Mouse (Mus musculus) Patski (cell line): ENCODE measurements around the gene Dab1. TPM values are rescaled to one million over a fixed set of nuclear protein-coding genes. Genes with fewer than 3 reads are reported as not detected.

Source experiments
- ATAC-seq: fragments of 100-300 bp; one replicate; pipeline ENCODE4 v1.8.0; 2021
- CTCF ChIA-PET: fragments of 350-600 bp; sonication (Branson Sonifier 250); formaldehyde crosslinking; loops from one replicate; lab custom pipeline; 2022; ENCODE audit warnings: inconsistent platforms; lab: Charles Lee
- POLR2A ChIA-PET: fragments of 350-600 bp; sonication (Branson Sonifier 250); formaldehyde crosslinking; loops from one replicate; lab custom pipeline; 2022; ENCODE audit warnings: antibody characterized with exemption, inconsistent platforms; lab: Charles Lee
- DNase-seq: peaks from one replicate; pipeline ENCODE4 v3.0.0-alpha.2; 2011; ENCODE audit warnings: low read depth, low spot score
- H3K27me3 ChIP-seq: fragments of 371-371 bp; one replicate; pipeline ENCODE4 v1.5.1; 2021
- CTCF ChIP-seq: fragments of 100-300 bp; IDR thresholded peaks from one replicate; pipeline ENCODE4 v1.5.1; 2021
- in situ Hi-C: fragments of 300-500 bp; cut with MboI; formaldehyde crosslinking; loops from 3 replicates; pipeline ENCODE4 v1.11.1; 2018; ENCODE audit warnings: low pct_unique_long_range_greater_than_20kb, mixed read lengths
- polyA plus RNA-seq: library from polyadenylated mRNA; unstranded; gene quantifications from one replicate; pipeline ENCODE4 v1.2.3, GENCODE M21; 2021

Gene Dab1
- polyA plus RNA-seq, 1 experiment from 2014 or later: 0.08 TPM

GRCm38 (mm10) chr4:104606881-104607280 lies 987.7 kb downstream of the Dab1 start:
- DNase-seq (no peak), ATAC-seq (no peak)
- no peaks in the 10 kb centered on the region for H3K27me3 ChIP-seq
- in situ Hi-C loops: no loop called here
- TF ChIP-seq CTCF: no peak
- CTCF ChIA-PET: no interaction called here
- POLR2A ChIA-PET: no interaction called here

- ChIA-PET POLR2A (no interaction called here), CTCF (no interaction called here)
- no peak for ATAC-seq
- no peak for TF ChIP-seq CTCF
- no peak for DNase-seq
- in situ Hi-C loops: no loop called here
- no peaks in the 10 kb centered on the region for H3K27me3 ChIP-seq
Observed at GRCm38 (mm10) chr4:104607636-104608035, 988.5 kb downstream of the Dab1 start.

GRCm38 (mm10) chr4:104619452-104619851 lies 1000.3 kb downstream of the Dab1 start:
- in situ Hi-C loops: no loop called here
- CTCF ChIA-PET: no interaction called here
- no peak for TF ChIP-seq CTCF
- POLR2A ChIA-PET: no interaction called here
- ATAC-seq: no peak
- no peaks in the 10 kb centered on the region for H3K27me3 ChIP-seq
- DNase-seq: no peak

- DNase-seq (no peak), ATAC-seq (no peak)
- H3K27me3 ChIP-seq: peaks cover 4% of the 10 kb centered on the region
- ChIA-PET CTCF (no interaction called here), POLR2A (no interaction called here)
- no peak for TF ChIP-seq CTCF
- in situ Hi-C loops: no loop called here
Observed at GRCm38 (mm10) chr4:104625316-104625715, 1006.2 kb downstream of the Dab1 start.

GRCm38 (mm10) chr4:104628708-104629107 lies 1009.5 kb downstream of the Dab1 start:
- POLR2A ChIA-PET: no interaction called here
- CTCF ChIA-PET: no interaction called here
- no peak for ATAC-seq

GRCm38 (mm10) chr4:104637016-104637415 lies 1017.9 kb downstream of the Dab1 start:
- in situ Hi-C loops: no loop called here
- no peak for ATAC-seq
- POLR2A ChIA-PET: no interaction called here

More at GRCm38 (mm10) chr4:104628708-104629107, 1009.5 kb downstream of the Dab1 start:
- no peak for TF ChIP-seq CTCF
- no peak for DNase-seq
- peaks cover 4% of the 10 kb centered on the region for H3K27me3 ChIP-seq
- in situ Hi-C loops: no loop called here

GRCm38 (mm10) chr4:104640617-104641016 lies 1021.5 kb downstream of the Dab1 start:
- in situ Hi-C loops: no loop called here
- DNase-seq: no peak
- ChIA-PET CTCF (no interaction called here), POLR2A (no interaction called here)
- H3K27me3 ChIP-seq: no peaks in the 10 kb centered on the region
- TF ChIP-seq CTCF: no peak
- ATAC-seq: no peak

More at GRCm38 (mm10) chr4:104637016-104637415, 1017.9 kb downstream of the Dab1 start:
- CTCF ChIA-PET: no interaction called here
- TF ChIP-seq CTCF: no peak
- DNase-seq: no peak
- no peaks in the 10 kb centered on the region for H3K27me3 ChIP-seq

GRCm38 (mm10) chr4:104642761-104643469 lies 1023.8 kb downstream of the Dab1 start:
- ChIA-PET POLR2A (no interaction called here), CTCF (no interaction called here)
- ATAC-seq: no peak
- no peak for TF ChIP-seq CTCF
- no peak for DNase-seq
- H3K27me3 ChIP-seq: no peaks in the 10 kb centered on the region
- in situ Hi-C loops: no loop called here

GRCm38 (mm10) chr4:104643534-104644356 lies 1024.6 kb downstream of the Dab1 start:
- in situ Hi-C loops: no loop called here
- ATAC-seq (no peak), DNase-seq (no peak)
- no peaks in the 10 kb centered on the region for H3K27me3 ChIP-seq
- ChIA-PET CTCF (no interaction called here), POLR2A (no interaction called here)
- TF ChIP-seq CTCF: no peak

GRCm38 (mm10) chr4:104644357-104644630 lies 1025.1 kb downstream of the Dab1 start:
- in situ Hi-C loops: no loop called here
- CTCF ChIA-PET: no interaction called here
- TF ChIP-seq CTCF: no peak
- ATAC-seq: no peak
- no peak for DNase-seq
- H3K27me3 ChIP-seq: no peaks in the 10 kb centered on the region
- POLR2A ChIA-PET: no interaction called here

- in situ Hi-C loops: no loop called here
- no peak for DNase-seq
- CTCF ChIA-PET: no interaction called here
- TF ChIP-seq CTCF: no peak
- no peak for ATAC-seq
- H3K27me3 ChIP-seq: no peaks in the 10 kb centered on the region
- POLR2A ChIA-PET: no interaction called here
Observed at GRCm38 (mm10) chr4:104644862-104645261, 1025.7 kb downstream of the Dab1 start.
